Mouse (Mus musculus) embryonic facial prominence, embryonic 15.5 days (tissue): ENCODE data around the gene Socs2. TPM values are rescaled to one million over a fixed set of nuclear protein-coding genes. Genes with fewer than 3 reads are reported as not detected.

Experiments used
- ATAC-seq: fragments of 200-750 bp; cut with Nextera tagmentation; 2 replicates; pipeline ENCODE4 v1.8.0; 2017; ENCODE audit warnings: low read depth, moderate TSS enrichment; ENCODE audit not compliant: insufficient number of reproducible peaks, low FRiP score, low TSS enrichment
- H3K27ac ChIP-seq: fragments of 300-500 bp; sonication (generic); replicated peaks from 2 replicates; pipeline ENCODE4 v1.5.1; 2015; ENCODE audit warnings: mild to moderate bottlenecking, inconsistent platforms
- H3K27me3 ChIP-seq: fragments of 300-500 bp; sonication (generic); 2 replicates; pipeline ENCODE4 v1.6.1; 2015; ENCODE audit warnings: inconsistent platforms
- H3K36me3 ChIP-seq: fragments of 300-500 bp; sonication (generic); 2 replicates; pipeline ENCODE4 v1.6.1; 2015; ENCODE audit warnings: mild to moderate bottlenecking, inconsistent platforms
- H3K4me1 ChIP-seq: fragments of 300-500 bp; sonication (generic); 2 replicates; pipeline ENCODE4 v1.6.1; 2015; ENCODE audit warnings: inconsistent platforms
- H3K4me2 ChIP-seq: fragments of 300-500 bp; sonication (generic); replicated peaks from 2 replicates; pipeline ENCODE4 v1.6.1; 2015; ENCODE audit warnings: mild to moderate bottlenecking, inconsistent platforms
- H3K4me3 ChIP-seq: fragments of 300-500 bp; sonication (generic); replicated peaks from 2 replicates; pipeline ENCODE4 v1.5.1; 2015; ENCODE audit warnings: mild to moderate bottlenecking, inconsistent platforms
- H3K9ac ChIP-seq: fragments of 300-500 bp; sonication (generic); 2 replicates; pipeline ENCODE4 v1.6.1; 2015; ENCODE audit warnings: inconsistent platforms
- H3K9me3 ChIP-seq: fragments of 300-500 bp; sonication (generic); replicated peaks from 2 replicates; pipeline ENCODE4 v1.6.1; 2016; ENCODE audit warnings: inconsistent platforms
- WGBS: fragments of 180-500 bp; shearing (Covaris S2); methylation state at CpG from one replicate; pipeline ENCODE4 v1.1.7; 2015; 5-methylcytosine and 5-hydroxymethylcytosine counted together
- polyA plus RNA-seq: library from polyadenylated mRNA; unstranded; fragments of >200 nt; fragmentation: Nextera tagmentation; extraction: Ambion mirVana; gene quantifications from 2 replicates; pipeline ENCODE4 v1.2.1, GENCODE M21; 2015

Gene Socs2
- polyA plus RNA-seq, 1 experiment from 2014 or later = 74.6 TPM

DNA sequence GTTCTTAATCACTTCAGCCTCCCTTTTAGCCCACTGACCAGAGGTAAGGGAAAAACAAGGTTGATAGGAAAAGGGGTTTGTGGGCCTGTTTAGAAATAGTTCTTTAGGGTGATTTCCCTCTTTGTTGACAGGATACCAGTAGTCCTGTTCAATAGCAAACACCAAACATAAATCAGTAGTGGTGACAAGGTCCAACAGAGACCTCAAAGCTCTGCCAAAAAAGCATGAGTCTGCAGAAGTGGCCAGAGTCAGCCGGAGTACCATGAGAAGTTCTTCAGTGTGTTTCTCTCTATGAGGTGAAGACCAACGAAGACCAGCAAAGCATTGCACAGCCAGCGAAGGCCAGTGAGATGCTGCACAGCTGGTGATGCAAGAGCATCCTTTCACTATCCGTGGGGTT, 76.3 kb downstream of the Socs2 start:
- Histone ChIP-seq H3K9ac (no peak overlapping the region), H3K27me3 (no peaks in the 10 kb centered on the region), H3K36me3 (no peaks in the 10 kb centered on the region), H3K27ac (no peak overlapping the region), H3K4me1 (no peaks in the 10 kb centered on the region), H3K4me2 (no peak overlapping the region), H3K9me3 (no peaks in the 10 kb centered on the region), H3K4me3 (no peak overlapping the region)
- ATAC-seq = no peak
- 84% methylated on average over 4 of the region's 4 CpGs for WGBS

- Histone ChIP-seq H3K4me1 (no peaks in the 10 kb centered on the region), H3K9ac (no peak overlapping the region), H3K9me3 (no peaks in the 10 kb centered on the region), H3K4me2 (no peak overlapping the region), H3K4me3 (no peak overlapping the region), H3K27ac (no peak overlapping the region), H3K36me3 (no peaks in the 10 kb centered on the region), H3K27me3 (no peaks in the 10 kb centered on the region)
- WGBS = 71% methylated on average over 5 of the region's 5 CpGs
- no peak for ATAC-seq
These were observed 79.4 kb downstream of the Socs2 start for GRCm38 (mm10) chr10:95337589-95337988.

DNA sequence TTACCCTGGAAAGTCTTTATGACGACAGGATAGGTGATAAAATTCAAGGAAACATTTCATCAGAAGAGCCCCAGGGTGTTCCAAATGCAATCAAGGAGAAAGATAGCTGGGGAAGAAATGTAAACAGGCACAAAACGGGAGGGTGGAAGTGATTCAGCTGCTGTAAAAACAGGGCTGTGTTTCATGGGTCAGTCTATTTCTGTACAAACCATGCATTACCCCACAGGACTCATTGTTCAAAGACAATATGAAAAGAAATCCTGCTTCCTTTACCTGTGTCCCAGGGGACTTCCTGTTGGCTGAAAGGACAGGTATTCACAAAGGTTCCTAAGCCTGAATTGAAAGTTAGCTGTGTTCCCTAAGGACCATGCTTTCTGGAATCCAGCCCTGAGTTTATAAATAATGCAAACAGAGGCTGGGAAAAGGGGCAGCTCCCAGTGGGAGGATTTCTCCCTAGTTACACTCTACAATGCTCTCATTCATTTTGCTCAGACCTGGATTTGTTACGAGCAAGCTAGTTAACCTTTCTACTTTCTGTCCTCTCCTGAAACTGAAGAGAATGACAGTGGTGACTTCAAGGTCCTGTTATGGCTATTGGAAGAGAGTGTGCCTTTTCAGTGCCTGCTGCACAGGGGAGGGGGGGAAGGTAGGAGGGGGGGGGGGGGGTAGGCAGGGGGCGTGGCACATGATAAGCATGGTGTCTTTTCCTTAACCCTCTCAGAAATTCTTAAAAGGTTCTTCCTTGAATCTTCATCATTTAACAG, 80.0 kb downstream of the Socs2 start:
- no peaks in the 10 kb centered on the region for H3K27me3 ChIP-seq
- no peak overlapping the region for H3K4me3 ChIP-seq
- H3K9me3 ChIP-seq = no peaks in the 10 kb centered on the region
- ATAC-seq = no peak
- H3K4me1 ChIP-seq = no peaks in the 10 kb centered on the region
- H3K9ac ChIP-seq = no peak overlapping the region
- no peaks in the 10 kb centered on the region for H3K36me3 ChIP-seq
- H3K4me2 ChIP-seq = no peak overlapping the region
- 19% methylated on average over 4 of the region's 4 CpGs for WGBS
- no peak overlapping the region for H3K27ac ChIP-seq

Other genes starting within 250 kb of the Socs2 start
- 9.2 and 11.1 TPM in 2 replicates for gene Cradd, start 93.0 kb downstream of the Socs2 start, polyA plus RNA-seq
- gene Mrpl42, start 84.8 kb upstream of the Socs2 start, polyA plus RNA-seq = 258 and 260 TPM in 2 replicates
- gene Ube2n, start 98.0 kb upstream of the Socs2 start, polyA plus RNA-seq = 292 and 300 TPM in 2 replicates
- 81.1 and 82.2 TPM in 2 replicates for gene Nudt4, start 147.0 kb upstream of the Socs2 start, polyA plus RNA-seq